Mouse (Mus musculus) midbrain, embryonic 11.5 days (tissue): ENCODE data around the gene Hoxb5. TPM values are rescaled to one million over a fixed set of nuclear protein-coding genes. Genes with fewer than 3 reads are reported as not detected.

Source experiments
- ATAC-seq: fragments of 200-750 bp; cut with Nextera tagmentation; 2 replicates; pipeline ENCODE4 v1.8.0; 2017; ENCODE audit warnings: moderate TSS enrichment, moderate library complexity; ENCODE audit not compliant: low FRiP score
- DNase-seq: peaks from one replicate; pipeline ENCODE4 v3.0.0; 2015; ENCODE audit warnings: low spot score; ENCODE audit errors: missing footprints
- H3K27ac ChIP-seq: fragments of 300-500 bp; sonication (generic); 2 replicates; pipeline ENCODE4 v1.5.1; 2014; ENCODE audit warnings: low read depth, low read length
- H3K27me3 ChIP-seq: fragments of 300-500 bp; sonication (generic); 2 replicates; pipeline ENCODE4 v1.6.1; 2014; ENCODE audit warnings: mild to moderate bottlenecking, low read length, moderate library complexity, mixed read lengths; ENCODE audit not compliant: control insufficient read depth, insufficient read depth
- H3K36me3 ChIP-seq: fragments of 300-500 bp; sonication (generic); 2 replicates; pipeline ENCODE4 v1.6.1; 2014; ENCODE audit warnings: mild to moderate bottlenecking, low read length, moderate library complexity, mixed read lengths; ENCODE audit not compliant: control insufficient read depth, insufficient read depth
- H3K4me1 ChIP-seq: fragments of 300-500 bp; sonication (generic); 2 replicates; pipeline ENCODE4 v1.6.1; 2014; ENCODE audit warnings: low read length; ENCODE audit not compliant: control insufficient read depth, insufficient read depth
- H3K4me2 ChIP-seq: fragments of 300-500 bp; sonication (generic); 2 replicates; pipeline ENCODE4 v1.6.1; 2014; ENCODE audit warnings: mild to moderate bottlenecking, moderate library complexity
- H3K4me3 ChIP-seq: fragments of 300-500 bp; sonication (generic); 2 replicates; pipeline ENCODE4 v1.5.1; 2014; ENCODE audit warnings: low read depth, low read length
- H3K9ac ChIP-seq: fragments of 300-500 bp; sonication (generic); 2 replicates; pipeline ENCODE4 v1.6.1; 2014; ENCODE audit warnings: low read length
- H3K9me3 ChIP-seq: fragments of 300-500 bp; sonication (generic); 2 replicates; pipeline ENCODE4 v1.6.1; 2016; ENCODE audit warnings: low read length; ENCODE audit not compliant: control insufficient read depth
- WGBS: fragments of 180-500 bp; shearing (Covaris S2); extraction: QIAGEN DNeasy Blood & Tissue Kit; methylation state at CpG from one replicate; pipeline ENCODE4 v1.1.7; 2014; 5-methylcytosine and 5-hydroxymethylcytosine counted together
- polyA plus RNA-seq: library from polyadenylated mRNA; unstranded; fragments of >200 nt; fragmentation: Nextera tagmentation; extraction: Ambion mirVana; gene quantifications from 2 replicates; pipeline ENCODE4 v1.2.1, GENCODE M21; 2014

Hoxb5 gene
- polyA plus RNA-seq, 1 experiment from 2014 or later: not detected

- Histone ChIP-seq H3K9ac (no peak overlapping the region), H3K27ac (no peak overlapping the region), H3K4me3 (no peak overlapping the region), H3K9me3 (no peaks in the 10 kb centered on the region), H3K4me1 (no peaks in the 10 kb centered on the region), H3K27me3 (peaks cover 100% of the 10 kb centered on the region), H3K4me2 (no peak overlapping the region), H3K36me3 (no peaks in the 10 kb centered on the region)
- DNase-seq (peak; percentile 95), ATAC-seq (no peak)
- 2% methylated on average over 31 of the region's 31 CpGs for WGBS
Measured at GRCm38 (mm10) chr11:96279421-96280233, 23.5 kb upstream of the Hoxb5 start.

- 10% methylated on average over 8 of the region's 8 CpGs for WGBS
- Histone ChIP-seq H3K36me3 (no peaks in the 10 kb centered on the region), H3K27me3 (peaks cover 100% of the 10 kb centered on the region), H3K9ac (no peak overlapping the region), H3K27ac (no peak overlapping the region), H3K4me3 (no peak overlapping the region), H3K9me3 (no peaks in the 10 kb centered on the region), H3K4me1 (no peaks in the 10 kb centered on the region), H3K4me2 (no peak overlapping the region)
- ATAC-seq: no peak
- DNase-seq: peak; percentile 93
Measured at GRCm38 (mm10) chr11:96280399-96281378, 22.4 kb upstream of the Hoxb5 start.

- peaks cover 100% of the 10 kb centered on the region for H3K27me3 ChIP-seq
- WGBS: 5% methylated on average over 18 of the region's 18 CpGs
- no peak overlapping the region for H3K27ac ChIP-seq
- no peak overlapping the region for H3K9ac ChIP-seq
- H3K36me3 ChIP-seq: no peaks in the 10 kb centered on the region
- H3K4me1 ChIP-seq: no peaks in the 10 kb centered on the region
- no peak overlapping the region for H3K4me3 ChIP-seq
- DNase-seq: peak; percentile 92
- H3K9me3 ChIP-seq: no peaks in the 10 kb centered on the region
- no peak for ATAC-seq
- H3K4me2 ChIP-seq: no peak overlapping the region
Measured at GRCm38 (mm10) chr11:96281396-96281795, 21.7 kb upstream of the Hoxb5 start.

DNA sequence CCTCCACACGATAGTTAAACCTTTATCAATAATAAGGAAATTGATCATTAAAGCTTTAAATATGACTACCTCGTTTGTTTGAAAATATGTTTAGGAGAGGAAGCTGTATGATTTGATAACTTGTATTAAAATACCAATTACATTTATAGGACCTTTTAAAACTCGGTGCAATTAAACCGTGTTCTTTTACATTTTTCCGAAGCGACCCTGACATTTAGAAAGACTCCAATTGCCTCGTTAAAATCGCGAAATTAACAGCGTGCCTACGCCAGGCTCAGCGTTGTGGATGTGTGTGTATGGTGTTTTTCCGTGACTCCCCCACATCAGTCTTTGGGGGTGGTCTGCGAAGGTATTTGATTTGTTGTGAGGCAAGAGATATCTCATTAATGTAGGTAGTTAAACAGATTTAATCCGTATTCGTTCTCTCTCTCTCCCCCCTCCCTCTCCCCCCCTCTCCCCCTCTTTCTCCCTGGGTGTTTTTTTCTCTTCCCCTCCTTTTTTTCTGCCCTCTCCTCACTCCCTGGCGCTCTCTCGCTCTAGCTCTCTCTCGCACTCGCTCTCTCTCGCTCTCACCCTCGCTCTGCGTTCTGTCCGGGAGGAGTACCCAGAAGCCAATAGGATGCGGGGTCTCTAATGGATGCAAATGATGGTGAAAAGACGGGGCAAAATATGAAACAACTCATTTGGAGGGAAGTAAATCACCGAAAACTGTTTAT lies 21.1 kb upstream of the Hoxb5 start, which contains the start of gene Hoxb8:
Hoxb8 (plus strand) TSS at position 51 of the 716 bp plus-strand sequence.
- DNase-seq (peak; percentile 94), ATAC-seq (no peak)
- Histone ChIP-seq H3K4me2 (no peak within 1 kb of the TSS), H3K27ac (no peak within 1 kb of the TSS), H3K27me3 (peaks cover 100% of the 10 kb centered on the region), H3K9ac (no peak within 1 kb of the TSS), H3K4me3 (no peak within 1 kb of the TSS), H3K9me3 (no peaks in the 10 kb centered on the region), H3K36me3 (no peaks in the 10 kb centered on the region), H3K4me1 (no peaks in the 10 kb centered on the region)
- under 1% methylated on average over 27 of the region's 27 CpGs for WGBS

GRCm38 (mm10) chr11:96282795-96283430 lies 20.2 kb upstream of the Hoxb5 start:
- Histone ChIP-seq H3K4me2 (no peak overlapping the region), H3K36me3 (no peaks in the 10 kb centered on the region), H3K9me3 (no peaks in the 10 kb centered on the region), H3K27me3 (peaks cover 100% of the 10 kb centered on the region), H3K4me3 (no peak overlapping the region), H3K4me1 (no peaks in the 10 kb centered on the region), H3K9ac (no peak overlapping the region), H3K27ac (no peak overlapping the region)
- under 1% methylated on average over 48 of the region's 49 CpGs for WGBS
- peak; percentile 22; the same call in 1 of the 2 replicates for ATAC-seq
- DNase-seq: peak; percentile 96

GRCm38 (mm10) chr11:96284041-96284749 lies 18.9 kb upstream of the Hoxb5 start:
- no peaks in the 10 kb centered on the region for H3K4me1 ChIP-seq
- H3K9ac ChIP-seq: no peak overlapping the region
- H3K4me2 ChIP-seq: peak overlapping the region; percentile 39
- DNase-seq: peak; percentile 94
- peaks cover 100% of the 10 kb centered on the region for H3K27me3 ChIP-seq
- no peak overlapping the region for H3K27ac ChIP-seq
- no peak for ATAC-seq
- H3K36me3 ChIP-seq: no peaks in the 10 kb centered on the region
- peak overlapping the region; percentile 19 for H3K4me3 ChIP-seq
- under 1% methylated on average over 49 of the region's 49 CpGs for WGBS
- no peaks in the 10 kb centered on the region for H3K9me3 ChIP-seq

- Histone ChIP-seq H3K27me3 (peaks cover 100% of the 10 kb centered on the region), H3K9ac (no peak overlapping the region)
- WGBS: under 1% methylated on average over 37 of the region's 37 CpGs
Measured at GRCm38 (mm10) chr11:96284774-96285734, 18.1 kb upstream of the Hoxb5 start.

More at GRCm38 (mm10) chr11:96284774-96285734, 18.1 kb upstream of the Hoxb5 start:
- Histone ChIP-seq H3K27ac (no peak overlapping the region), H3K36me3 (no peaks in the 10 kb centered on the region), H3K4me2 (peak overlapping the region; percentile 39; the same call in 1 of the 2 replicates), H3K9me3 (no peaks in the 10 kb centered on the region), H3K4me1 (no peaks in the 10 kb centered on the region), H3K4me3 (no peak overlapping the region; the same call in 1 of the 2 replicates)
- ATAC-seq: no peak
- peak; percentile 94 for DNase-seq
